18 mouse cellular contexts compared by ENCODE assay signal in the genomic region with DNA sequence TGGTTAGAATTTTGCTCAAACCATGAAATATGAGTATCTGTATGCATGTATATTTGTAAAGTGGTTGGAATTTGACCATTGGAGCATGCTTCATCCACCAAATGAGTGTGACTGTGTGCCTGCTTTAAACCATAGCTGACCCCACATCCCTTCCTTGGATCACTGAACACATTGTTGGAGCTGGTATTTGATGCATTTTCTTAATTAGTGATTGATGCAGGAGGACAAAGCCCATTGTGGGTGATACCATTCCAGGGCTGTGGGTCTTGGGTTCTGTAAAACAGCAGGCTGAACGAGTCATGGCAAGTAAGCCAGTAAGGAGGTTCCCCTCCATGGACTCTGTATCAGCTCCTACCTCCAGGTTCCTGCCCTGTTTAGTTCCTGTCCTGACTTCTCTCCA.
DNase-seq lines count a peak whose midpoint lies in the region; ATAC-seq and TF ChIP-seq lines count a peak whose summit lies in the region.
"Had no signal": no experiment of that assay in that cellular context is flagged by ENCODE, and none has a peak within 500 bp of the region (broad histone marks: within the 10 kb centered on the region; RNA-seq: fewer than 3 reads in every experiment).

No protein-coding gene starts in this region.

- TF ChIP-seq CTCF in forebrain, postnatal 0 days (IDR thresholded peaks at IDR 0.05; ENCODE audit: low read depth): no peak
- no peak for TF ChIP-seq CTCF in kidney, postnatal 0 days (IDR thresholded peaks at IDR 0.05; ENCODE audit: low read depth)

- no peak overlapping the region for H3K27ac ChIP-seq in forebrain, embryonic 12.5 days
- no peak overlapping the region for H3K27ac ChIP-seq in forebrain, postnatal 0 days (ENCODE audit: low read depth, low read length)
- H3K27ac ChIP-seq in kidney, postnatal 0 days: peak overlapping the region; percentile 25; the same call in 1 of the 2 replicates
- H3K27ac ChIP-seq in embryonic facial prominence, embryonic 14.5 days (replicated peaks; ENCODE audit: low read depth, low read length): no peak overlapping the region
- H3K27ac ChIP-seq: embryonic facial prominence, embryonic 13.5 days; heart, embryonic 13.5 days; hindbrain, embryonic 15.5 days had no signal

- 14% methylated on average over 1 of the region's 1 CpGs for WGBS in forebrain, embryonic 12.5 days
- 12% methylated on average over 1 of the region's 1 CpGs for WGBS in forebrain, postnatal 0 days
- WGBS in kidney, postnatal 0 days: 65% methylated on average over 1 of the region's 1 CpGs
- 60% methylated on average over 1 of the region's 1 CpGs for WGBS in embryonic facial prominence, embryonic 14.5 days

- ATAC-seq in forebrain, embryonic 12.5 days (ENCODE audit: low FRiP score): peak; percentile 17; the same call in 1 of the 2 replicates
- ATAC-seq in forebrain, postnatal 0 days: no peak
- ATAC-seq in kidney, postnatal 0 days (replicated peaks; ENCODE audit: low FRiP score, low read depth): no peak
- ATAC-seq in embryonic facial prominence, embryonic 14.5 days (ENCODE audit: low read depth): no peak; the same call in 1 of the 2 replicates
- ATAC-seq: forebrain, embryonic 14.5 days had no signal

- H3K4me1 ChIP-seq in forebrain, embryonic 12.5 days: no peaks in the 10 kb centered on the region
- H3K4me1 ChIP-seq in forebrain, postnatal 0 days (ENCODE audit: insufficient read depth): no peaks in the 10 kb centered on the region
- no peaks in the 10 kb centered on the region for H3K4me1 ChIP-seq in kidney, postnatal 0 days (replicated peaks; ENCODE audit: insufficient read depth, low read length)
- H3K4me1 ChIP-seq in embryonic facial prominence, embryonic 14.5 days (ENCODE audit: control insufficient read depth, insufficient read depth, low read length): no peaks in the 10 kb centered on the region
- H3K4me1 ChIP-seq: embryonic facial prominence, embryonic 13.5 days; heart, embryonic 13.5 days; hindbrain, embryonic 15.5 days had no signal

- DNase-seq in forebrain, postnatal 0 days: no peak
- no peak for DNase-seq in kidney, postnatal 0 days (ENCODE audit: low spot score)
- no peak for DNase-seq in kidney, postnatal 4 days
- DNase-seq in embryonic facial prominence, embryonic 14.5 days (ENCODE audit: low spot score): peak; percentile 31
- peak; percentile 77 for DNase-seq in retina, embryonic 14.5 days (ENCODE audit: low spot score)
- DNase-seq in layer of hippocampus, adult 18-20 months (ENCODE audit: low spot score in 2 of 2): no peak
- DNase-seq: adrenal gland, adult 8-10 months; cerebellum, adult 11 months; cerebellum, adult 8-10 months; cerebellum, postnatal 14 days; gastrocnemius, postnatal 36 days; heart, adult 11 months; heart, postnatal 36 days had no signal

- no peaks in the 10 kb centered on the region for H3K36me3 ChIP-seq in forebrain, embryonic 12.5 days (replicated peaks)
- H3K36me3 ChIP-seq in forebrain, postnatal 0 days (ENCODE audit: insufficient read depth): peaks cover 3% of the 10 kb centered on the region; the same call in 1 of the 2 replicates
- peaks cover 9% of the 10 kb centered on the region; the same call in 1 of the 2 replicates for H3K36me3 ChIP-seq in kidney, postnatal 0 days (ENCODE audit: insufficient read depth, low read length)
- no peaks in the 10 kb centered on the region for H3K36me3 ChIP-seq in embryonic facial prominence, embryonic 14.5 days (ENCODE audit: control insufficient read depth, insufficient read depth, low read length)
- H3K36me3 ChIP-seq: hindbrain, embryonic 15.5 days had no signal

- H3K9ac ChIP-seq in forebrain, embryonic 12.5 days: no peak overlapping the region
- no peak overlapping the region for H3K9ac ChIP-seq in forebrain, postnatal 0 days
- no peak overlapping the region for H3K9ac ChIP-seq in kidney, postnatal 0 days (ENCODE audit: low read depth, low read length)
- H3K9ac ChIP-seq in embryonic facial prominence, embryonic 14.5 days (ENCODE audit: low read depth, low read length): no peak overlapping the region
- H3K9ac ChIP-seq: embryonic facial prominence, embryonic 13.5 days; heart, embryonic 13.5 days; hindbrain, embryonic 15.5 days had no signal

- no peak overlapping the region for H3K4me3 ChIP-seq in forebrain, embryonic 12.5 days (replicated peaks)
- no peak overlapping the region for H3K4me3 ChIP-seq in forebrain, postnatal 0 days (ENCODE audit: low read depth, low read length)
- H3K4me3 ChIP-seq in kidney, postnatal 0 days (replicated peaks; ENCODE audit: low read depth, low read length): no peak overlapping the region
- no peak overlapping the region for H3K4me3 ChIP-seq in embryonic facial prominence, embryonic 14.5 days (ENCODE audit: low read depth, low read length)
- H3K4me3 ChIP-seq: embryonic facial prominence, embryonic 13.5 days; heart, embryonic 13.5 days; hindbrain, embryonic 15.5 days had no signal

- no peaks in the 10 kb centered on the region for H3K9me3 ChIP-seq in forebrain, embryonic 12.5 days
- no peaks in the 10 kb centered on the region for H3K9me3 ChIP-seq in forebrain, postnatal 0 days (ENCODE audit: low read length)
- H3K9me3 ChIP-seq in kidney, postnatal 0 days (replicated peaks; ENCODE audit: low read length): no peaks in the 10 kb centered on the region
- no peaks in the 10 kb centered on the region for H3K9me3 ChIP-seq in embryonic facial prominence, embryonic 14.5 days (ENCODE audit: control insufficient read depth, low read length)
- H3K9me3 ChIP-seq: embryonic facial prominence, embryonic 13.5 days; heart, embryonic 13.5 days; hindbrain, embryonic 15.5 days had no signal

- no peaks in the 10 kb centered on the region for H3K27me3 ChIP-seq in forebrain, embryonic 12.5 days
- H3K27me3 ChIP-seq in forebrain, postnatal 0 days (ENCODE audit: insufficient read depth, low read length): no peaks in the 10 kb centered on the region
- H3K27me3 ChIP-seq in kidney, postnatal 0 days (ENCODE audit: insufficient read depth, low read length): no peaks in the 10 kb centered on the region
- H3K27me3 ChIP-seq in embryonic facial prominence, embryonic 14.5 days (replicated peaks; ENCODE audit: control insufficient read depth, insufficient read depth, low read length): no peaks in the 10 kb centered on the region
- H3K27me3 ChIP-seq: embryonic facial prominence, embryonic 13.5 days; heart, embryonic 13.5 days; hindbrain, embryonic 15.5 days had no signal

- no peak overlapping the region for H3K4me2 ChIP-seq in forebrain, embryonic 12.5 days
- no peak overlapping the region for H3K4me2 ChIP-seq in forebrain, postnatal 0 days (ENCODE audit: low read depth)
- H3K4me2 ChIP-seq in kidney, postnatal 0 days (ENCODE audit: low read length): no peak overlapping the region
- no peak overlapping the region for H3K4me2 ChIP-seq in embryonic facial prominence, embryonic 14.5 days (ENCODE audit: low read depth, low read length)
- H3K4me2 ChIP-seq: embryonic facial prominence, embryonic 13.5 days; heart, embryonic 13.5 days; hindbrain, embryonic 15.5 days had no signal

Comparison
In these comparisons a context has a peak if more than half of its experiments do, and no peak if none do; other contexts are left out.
1. DNase-seq: peak in embryonic facial prominence, embryonic 14.5 days (single experiment) and retina, embryonic 14.5 days (single experiment); none in forebrain, postnatal 0 days (single experiment), kidney, postnatal 0 days (single experiment), kidney, postnatal 4 days (0 of 2) and layer of hippocampus, adult 18-20 months (0 of 2).